Mouse (Mus musculus): ENCODE results near the gene Gm17079.
"Not testable (repeated sequence)": the region's sequence is repeated elsewhere in the genome, so short reads cannot be mapped to it uniquely, and the experiment has no call there.

DNA sequence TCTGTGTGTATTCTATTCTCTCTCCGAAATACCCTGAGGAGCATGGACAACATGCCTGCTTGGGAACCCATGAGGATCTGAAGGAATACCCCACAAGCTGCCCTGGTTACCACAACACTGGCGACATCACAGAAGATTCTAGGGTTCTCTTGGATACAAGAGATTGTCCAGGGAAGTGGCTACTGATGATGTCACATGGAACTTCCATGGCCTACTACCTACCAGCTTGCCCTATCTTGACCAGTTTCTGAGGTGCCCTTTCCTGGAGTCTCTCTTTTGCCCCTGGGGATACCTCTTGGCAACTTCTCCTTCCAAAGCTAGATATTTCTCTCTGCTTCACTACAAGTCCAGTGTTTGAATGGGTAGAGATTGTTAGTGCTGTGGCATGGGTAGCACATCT, at the start of gene Gm17079:
- not testable (repeated sequence) for TF ChIP-seq CTCF, EP300 (IDR thresholded peaks at IDR 0.05)
